Mouse (Mus musculus): Measurements from ENCODE around the gene Gm960. TPM values are rescaled to one million over a fixed set of nuclear protein-coding genes. Genes with fewer than 3 reads are reported as not detected.
"Not testable (repeated sequence)": the region's sequence is repeated elsewhere in the genome, so short reads cannot be mapped to it uniquely, and the experiment has no call there.

Gene Gm960
- total RNA-seq, 1 experiment from 2014 or later: not detected

DNA sequence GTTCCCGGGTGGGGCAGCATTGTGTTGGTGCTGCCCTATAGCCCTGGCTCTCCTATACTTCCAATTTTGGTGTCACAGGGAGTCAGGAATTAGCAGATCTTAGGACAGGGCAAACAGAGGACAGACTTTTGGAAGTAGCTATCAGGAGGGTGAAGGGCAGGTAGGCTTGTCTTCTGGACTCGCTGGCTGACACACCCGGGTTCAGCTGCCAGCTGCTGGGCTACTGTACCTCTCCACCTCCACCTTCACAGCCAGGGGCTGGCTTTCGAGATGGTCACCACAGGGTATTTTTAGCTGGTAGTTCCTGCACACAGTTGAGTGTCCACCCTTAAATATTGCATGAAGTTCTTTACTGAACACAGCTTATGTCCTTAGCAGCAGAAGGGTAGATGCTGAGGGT lies 90.0 kb downstream of the Gm960 start:
- ATAC-seq (replicated peaks; ENCODE audit: insufficient number of reproducible peaks, low FRiP score, low TSS enrichment, poor library complexity, severe bottlenecking): no peak

GRCm38 (mm10) chr19:4607406-4607805 lies 91.1 kb downstream of the Gm960 start:
- no peak; the same call in 1 of the 2 replicates for ATAC-seq (replicated peaks; ENCODE audit: insufficient number of reproducible peaks, low FRiP score, low TSS enrichment, poor library complexity, severe bottlenecking)

DNA sequence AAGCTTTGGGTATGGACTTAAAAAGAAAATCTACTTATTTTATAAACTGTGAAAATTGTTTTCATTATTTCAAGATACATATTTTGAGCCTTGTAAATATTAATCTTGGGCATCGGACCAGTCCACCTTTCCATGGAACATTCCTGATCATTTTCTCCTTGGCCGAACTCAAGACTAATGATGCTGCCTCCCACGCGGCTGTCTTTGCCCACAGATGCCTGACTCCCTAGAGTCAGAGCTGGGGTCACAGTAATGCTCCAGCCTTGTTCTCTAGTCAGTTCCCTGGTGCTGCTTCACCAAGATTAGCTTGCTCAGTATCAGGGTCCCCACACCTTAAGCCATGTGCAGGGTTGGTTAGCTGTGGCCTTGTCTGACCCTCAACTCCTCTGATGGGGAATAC lies 92.8 kb downstream of the Gm960 start:
- ATAC-seq (replicated peaks; ENCODE audit: insufficient number of reproducible peaks, low FRiP score, low TSS enrichment, poor library complexity, severe bottlenecking): no peak

GRCm38 (mm10) chr19:4603801-4604723 lies 94.4 kb downstream of the Gm960 start:
- ATAC-seq (replicated peaks; ENCODE audit: insufficient number of reproducible peaks, low FRiP score, low TSS enrichment, poor library complexity, severe bottlenecking): no peak

GRCm38 (mm10) chr19:4602459-4602858 lies 96.0 kb downstream of the Gm960 start:
- no peak for ATAC-seq (replicated peaks; ENCODE audit: insufficient number of reproducible peaks, low FRiP score, low TSS enrichment, poor library complexity, severe bottlenecking)

- no peak for ATAC-seq (replicated peaks; ENCODE audit: insufficient number of reproducible peaks, low FRiP score, low TSS enrichment, poor library complexity, severe bottlenecking)
Measured at GRCm38 (mm10) chr19:4596071-4596470, 102.4 kb downstream of the Gm960 start.

GRCm38 (mm10) chr19:4593792-4594522 lies 104.5 kb downstream of the Gm960 start:
- no peak for ATAC-seq (replicated peaks; ENCODE audit: insufficient number of reproducible peaks, low FRiP score, low TSS enrichment, poor library complexity, severe bottlenecking)

DNA sequence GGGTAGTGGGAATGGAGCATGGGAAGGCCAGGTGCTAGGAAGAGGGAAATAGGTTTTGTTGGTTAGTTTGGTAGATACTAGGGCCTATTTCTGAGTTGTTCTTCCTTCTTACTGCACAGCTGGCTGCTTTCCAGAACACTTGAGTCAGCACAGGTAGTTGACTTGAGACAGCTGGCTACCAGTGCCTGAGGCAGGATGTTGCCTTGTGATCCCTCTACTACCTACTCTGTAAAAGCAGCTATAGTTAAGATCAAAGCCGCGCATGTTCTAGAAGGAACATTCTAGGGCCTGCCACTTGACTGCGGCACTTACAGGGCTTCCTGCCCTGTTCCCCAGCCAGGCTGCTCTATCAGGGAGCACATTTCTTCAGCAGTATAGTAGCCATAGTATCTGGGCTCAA lies 108.4 kb downstream of the Gm960 start:
- no peak for ATAC-seq (replicated peaks; ENCODE audit: insufficient number of reproducible peaks, low FRiP score, low TSS enrichment, poor library complexity, severe bottlenecking)

GRCm38 (mm10) chr19:4589081-4589480 lies 109.4 kb downstream of the Gm960 start:
- no peak for ATAC-seq (replicated peaks; ENCODE audit: insufficient number of reproducible peaks, low FRiP score, low TSS enrichment, poor library complexity, severe bottlenecking)

GRCm38 (mm10) chr19:4588430-4588829 lies 110.0 kb downstream of the Gm960 start:
- no peak for ATAC-seq (replicated peaks; ENCODE audit: insufficient number of reproducible peaks, low FRiP score, low TSS enrichment, poor library complexity, severe bottlenecking)

- ATAC-seq (replicated peaks; ENCODE audit: insufficient number of reproducible peaks, low FRiP score, low TSS enrichment, poor library complexity, severe bottlenecking): no peak
Measured at GRCm38 (mm10) chr19:4587426-4587825, 111.0 kb downstream of the Gm960 start.

DNA sequence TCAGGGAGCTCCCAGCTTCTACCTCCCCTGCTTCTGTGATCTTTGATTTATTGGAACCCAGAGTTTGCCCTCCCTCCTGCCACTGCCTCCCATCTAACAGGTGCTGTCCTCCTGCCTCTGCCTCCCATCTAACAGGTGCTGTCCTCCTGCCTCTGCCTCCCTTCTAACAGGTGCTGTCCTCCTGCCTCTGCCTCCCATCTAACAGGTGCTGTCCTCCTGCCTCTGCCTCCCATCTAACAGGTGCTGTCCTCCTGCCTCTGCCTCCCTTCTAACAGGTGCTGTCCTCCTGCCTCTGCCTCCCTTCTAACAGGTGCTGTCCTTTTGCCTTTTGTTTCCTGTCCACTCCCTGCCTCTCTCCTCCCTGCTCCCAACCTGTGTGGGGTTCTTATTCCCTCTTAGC lies 111.7 kb downstream of the Gm960 start:
- ATAC-seq (replicated peaks; ENCODE audit: insufficient number of reproducible peaks, low FRiP score, low TSS enrichment, poor library complexity, severe bottlenecking): not testable (repeated sequence)

GRCm38 (mm10) chr19:4583856-4584255 lies 114.6 kb downstream of the Gm960 start:
- no peak for ATAC-seq (replicated peaks; ENCODE audit: insufficient number of reproducible peaks, low FRiP score, low TSS enrichment, poor library complexity, severe bottlenecking)

GRCm38 (mm10) chr19:4579296-4579695 lies 119.2 kb downstream of the Gm960 start:
- ATAC-seq (replicated peaks; ENCODE audit: insufficient number of reproducible peaks, low FRiP score, low TSS enrichment, poor library complexity, severe bottlenecking): no peak

DNA sequence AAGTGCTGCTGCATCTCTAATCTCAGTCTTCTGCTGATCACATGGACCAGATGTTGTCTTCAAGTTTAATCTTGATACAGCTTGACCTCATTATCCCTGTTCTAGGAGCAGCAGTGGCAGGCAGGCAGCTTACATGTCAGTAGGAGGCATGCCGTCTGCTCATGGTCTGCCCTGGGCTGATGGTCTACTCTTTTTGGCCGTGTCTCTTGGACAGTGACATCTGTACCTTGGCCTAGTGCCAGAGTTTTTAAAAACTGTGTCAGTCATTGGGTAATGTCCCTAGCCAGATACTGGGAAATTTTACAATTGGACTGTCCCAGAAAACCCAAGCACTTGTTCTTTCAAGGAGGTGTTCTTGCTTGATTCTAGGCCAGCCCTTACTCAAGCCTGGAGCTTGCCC lies 119.7 kb downstream of the Gm960 start:
- no peak for ATAC-seq (replicated peaks; ENCODE audit: insufficient number of reproducible peaks, low FRiP score, low TSS enrichment, poor library complexity, severe bottlenecking)

Other genes with a start within 250 kb of the Gm960 start
- not detected in 3 replicates for gene Syt12, start 221.2 kb downstream of the Gm960 start, total RNA-seq (2017)
- gene 2010003K11Rik, start 200.1 kb downstream of the Gm960 start, total RNA-seq (2017): not detected in 3 replicates
- gene Pcx, start 188.2 kb downstream of the Gm960 start, total RNA-seq (2017): 0.58 TPM in 1 of 3 replicates, not detected in the others
- gene Lrfn4, start 83.0 kb downstream of the Gm960 start, total RNA-seq (2017): not detected in 3 replicates
- 16.7 to 27.3 TPM (median 27.2 TPM) in 3 replicates for gene Rce1, start 73.0 kb downstream of the Gm960 start, total RNA-seq (2017)
- not detected in 3 replicates for gene Sptbn2, start 12.5 kb upstream of the Gm960 start, total RNA-seq (2017)
- gene Rbm4b, start 57.8 kb upstream of the Gm960 start, total RNA-seq (2017): 12.2 to 30.8 TPM (median 24.9 TPM) in 3 replicates
- gene Rbm4, start 95.2 kb upstream of the Gm960 start, total RNA-seq (2017): 67.3 to 110 TPM (median 84.7 TPM) in 3 replicates
- 15.1 to 25.6 TPM (median 19.0 TPM) in 3 replicates for gene Gm21992, start 112.9 kb upstream of the Gm960 start, total RNA-seq (2017)
- 6.2 to 21.3 TPM (median 6.9 TPM) in 3 replicates for gene Rbm14, start 113.0 kb upstream of the Gm960 start, total RNA-seq (2017)
- 18.7 to 42.7 TPM (median 33.6 TPM) in 3 replicates for gene Ccs, start 140.7 kb upstream of the Gm960 start, total RNA-seq (2017)
- gene Ccdc87, start 140.7 kb upstream of the Gm960 start, total RNA-seq (2017): not detected in 3 replicates
- 0.39 TPM in 1 of 3 replicates, not detected in the others for gene Ctsf, start 156.5 kb upstream of the Gm960 start, total RNA-seq (2017)
- 0.10 to 1.7 TPM in 2 of 3 replicates, not detected in the other for gene Actn3, start 179.2 kb upstream of the Gm960 start, total RNA-seq (2017)
- 5.2 to 12.4 TPM (median 10.3 TPM) in 3 replicates for gene Zdhhc24, start 180.0 kb upstream of the Gm960 start, total RNA-seq (2017)
- 0.29 TPM in 1 of 3 replicates, not detected in the others for gene Bbs1, start 208.0 kb upstream of the Gm960 start, total RNA-seq (2017)
- 38.4 to 56.8 TPM (median 49.0 TPM) in 3 replicates for gene Dpp3, start 229.6 kb upstream of the Gm960 start, total RNA-seq (2017)
- gene Peli3, start 244.5 kb upstream of the Gm960 start, total RNA-seq (2017): not detected in 3 replicates